Mouse (Mus musculus) midbrain, embryonic 13.5 days (tissue): Measurements from ENCODE around the gene Brcc3. TPM values are rescaled to one million over a fixed set of nuclear protein-coding genes. Genes with fewer than 3 reads are reported as not detected.

Source experiments
- ATAC-seq: fragments of 200-750 bp; cut with Nextera tagmentation; 2 replicates; pipeline ENCODE4 v1.8.0; 2017; ENCODE audit warnings: mild to moderate bottlenecking, moderate TSS enrichment, moderate library complexity
- H3K27ac ChIP-seq: fragments of 300-500 bp; sonication (generic); 2 replicates; pipeline ENCODE4 v1.5.1; 2015; ENCODE audit warnings: inconsistent platforms, mild to moderate bottlenecking, moderate library complexity
- H3K27me3 ChIP-seq: fragments of 300-500 bp; sonication (generic); 2 replicates; pipeline ENCODE4 v1.6.1; 2015; ENCODE audit warnings: mild to moderate bottlenecking, inconsistent platforms
- H3K36me3 ChIP-seq: fragments of 300-500 bp; sonication (generic); 2 replicates; pipeline ENCODE4 v1.6.1; 2015; ENCODE audit warnings: mild to moderate bottlenecking, inconsistent platforms
- H3K4me1 ChIP-seq: fragments of 300-500 bp; sonication (generic); replicated peaks from 2 replicates; pipeline ENCODE4 v1.6.1; 2015; ENCODE audit warnings: inconsistent platforms
- H3K4me2 ChIP-seq: fragments of 300-500 bp; sonication (generic); replicated peaks from 2 replicates; pipeline ENCODE4 v1.6.1; 2015; ENCODE audit warnings: moderate library complexity, mild to moderate bottlenecking, inconsistent platforms
- H3K4me3 ChIP-seq: fragments of 300-500 bp; sonication (generic); replicated peaks from 2 replicates; pipeline ENCODE4 v1.5.1; 2015; ENCODE audit warnings: mild to moderate bottlenecking, inconsistent platforms
- H3K9ac ChIP-seq: fragments of 300-500 bp; sonication (generic); replicated peaks from 2 replicates; pipeline ENCODE4 v1.6.1; 2015; ENCODE audit warnings: mild to moderate bottlenecking, inconsistent platforms
- H3K9me3 ChIP-seq: fragments of 300-500 bp; sonication (generic); 2 replicates; pipeline ENCODE4 v1.6.1; 2016; ENCODE audit warnings: mild to moderate bottlenecking, inconsistent platforms
- WGBS: fragments of 180-500 bp; shearing (Covaris S2); methylation state at CpG from one replicate; pipeline ENCODE4 v1.1.7; 2015; 5-methylcytosine and 5-hydroxymethylcytosine counted together
- polyA plus RNA-seq: library from polyadenylated mRNA; unstranded; fragments of >200 nt; fragmentation: Nextera tagmentation; extraction: Ambion mirVana; gene quantifications from 2 replicates; pipeline ENCODE4 v1.2.1, GENCODE M21; 2015

Brcc3 gene
- polyA plus RNA-seq = 59.6 and 60.4 TPM in 2 replicates

DNA sequence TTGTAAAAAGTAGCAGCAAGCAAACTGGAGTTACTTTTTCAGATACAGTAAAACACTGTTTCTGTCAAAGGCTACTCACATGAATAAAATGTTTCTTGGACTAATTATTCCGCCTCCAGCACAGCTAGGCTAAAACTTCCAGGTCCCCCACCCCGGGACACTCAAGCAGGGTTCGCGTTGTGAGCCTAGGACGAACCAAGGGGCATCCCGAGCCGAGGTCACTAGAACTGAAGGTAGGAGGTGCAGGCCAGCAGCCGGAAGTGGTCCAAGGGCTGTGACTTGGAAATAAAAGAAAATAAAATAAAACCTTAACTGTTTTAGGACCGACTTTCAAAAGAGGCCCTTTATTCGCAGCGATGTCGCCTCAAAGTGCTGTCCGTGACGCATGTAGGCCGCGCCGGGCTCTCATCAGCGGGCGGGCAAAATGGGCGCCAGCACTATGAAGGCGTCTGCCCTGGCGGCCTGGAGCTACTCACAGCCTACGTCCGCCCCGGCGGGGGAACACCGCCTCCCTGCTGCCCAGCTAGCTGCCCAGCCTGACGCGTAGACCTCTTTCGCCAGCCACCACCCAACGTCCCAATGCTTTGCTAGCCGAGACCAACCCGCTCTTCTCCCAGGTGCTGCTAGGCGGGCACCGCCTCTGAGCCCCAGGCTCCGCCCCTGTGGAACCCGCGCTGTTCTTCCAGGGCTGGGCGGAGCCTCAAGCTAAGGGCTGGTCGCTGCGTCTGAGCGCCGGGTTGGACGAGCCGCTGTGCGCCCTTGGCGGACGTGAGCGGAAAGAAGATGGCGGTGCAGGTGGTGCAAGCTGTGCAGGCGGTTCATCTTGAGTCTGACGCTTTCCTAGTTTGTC lies at the start of gene Brcc3, which contains the start of the genes Cmc4 and Mtcp1:
TSS of gene Brcc3 (plus strand) at position 693 of the 850 bp plus-strand sequence.
TSS of gene Cmc4 (minus strand) at position 649 of the 850 bp plus-strand sequence.
TSS of gene Mtcp1 (minus strand) at position 653 of the 850 bp plus-strand sequence.
- ATAC-seq = peak; percentile 100
- no peaks in the 10 kb centered on the region for H3K9me3 ChIP-seq
- H3K27me3 ChIP-seq = no peaks in the 10 kb centered on the region
- no peaks in the 10 kb centered on the region for H3K36me3 ChIP-seq
- H3K9ac ChIP-seq = peak within 1 kb of the TSS; percentile 69
- WGBS = 25% methylated on average over 52 of the region's 52 CpGs
- H3K4me2 ChIP-seq = peak within 1 kb of the TSS; percentile 53
- peak within 1 kb of the TSS; percentile 92 for H3K27ac ChIP-seq
- peaks cover 8% of the 10 kb centered on the region; the same call in 1 of the 2 replicates for H3K4me1 ChIP-seq
- peak within 1 kb of the TSS; percentile 52 for H3K4me3 ChIP-seq

DNA sequence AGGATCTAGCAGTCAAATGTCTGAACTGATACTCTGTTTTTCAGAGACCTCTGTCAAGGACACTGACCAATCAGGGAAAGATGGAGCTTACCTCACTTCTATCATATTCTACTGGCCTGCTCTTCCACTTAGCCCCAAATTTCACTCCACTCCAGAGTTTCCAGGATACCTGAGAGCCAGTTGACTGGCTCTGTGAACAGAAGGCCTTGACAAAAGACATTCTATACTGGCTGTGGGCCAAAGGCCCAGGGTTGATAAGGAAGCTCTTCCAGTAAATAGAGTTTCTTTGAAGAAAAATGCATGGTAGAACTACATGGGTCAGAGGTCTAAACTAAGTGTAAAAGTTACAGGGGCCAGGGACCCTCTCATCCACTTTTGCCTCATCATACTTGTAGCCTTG lies 46.2 kb upstream of the Brcc3 start:
- Histone ChIP-seq H3K4me1 (no peaks in the 10 kb centered on the region), H3K9me3 (no peaks in the 10 kb centered on the region), H3K27me3 (no peaks in the 10 kb centered on the region), H3K36me3 (no peaks in the 10 kb centered on the region), H3K27ac (no peak overlapping the region), H3K4me2 (no peak overlapping the region), H3K9ac (no peak overlapping the region), H3K4me3 (no peak overlapping the region)
- ATAC-seq = no peak

DNA sequence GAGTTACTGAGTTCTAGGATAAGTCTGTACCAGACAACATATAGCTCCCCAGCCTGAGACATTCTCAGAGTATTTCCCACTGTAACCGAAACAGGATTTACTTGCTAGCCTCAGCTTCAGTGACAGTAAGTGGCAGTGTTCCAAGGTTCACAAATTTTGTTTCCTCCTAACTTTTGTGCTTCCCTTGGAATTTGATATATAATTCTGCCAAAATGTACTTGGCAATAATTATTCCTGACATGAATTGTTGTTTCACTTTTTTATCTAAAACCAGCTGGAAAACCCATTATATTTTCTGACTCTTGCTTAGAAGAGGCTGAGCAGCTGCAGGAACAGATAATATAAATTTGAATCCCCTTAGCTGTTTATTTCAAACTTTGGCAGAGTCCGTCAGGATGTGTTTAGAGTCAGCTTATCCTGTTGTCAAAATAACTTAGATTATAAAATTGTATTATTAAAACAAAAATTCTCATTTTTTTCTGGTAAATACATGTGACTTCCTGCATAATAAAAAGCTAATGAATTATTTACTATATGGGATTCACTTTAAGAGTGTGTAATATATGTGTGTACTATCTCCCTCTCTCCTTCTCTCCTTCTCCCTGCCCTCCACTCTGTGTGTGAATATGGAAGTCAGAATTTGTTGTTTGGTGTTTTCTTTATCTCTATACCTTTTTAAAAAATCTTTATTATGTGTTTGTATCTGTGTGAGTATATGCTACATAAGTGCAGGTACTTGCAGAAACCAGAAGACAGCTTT lies 43.6 kb upstream of the Brcc3 start:
- H3K4me2 ChIP-seq = no peak overlapping the region
- WGBS = 87% methylated on average over 2 of the region's 2 CpGs
- H3K4me3 ChIP-seq = no peak overlapping the region
- H3K9ac ChIP-seq = no peak overlapping the region
- H3K9me3 ChIP-seq = no peaks in the 10 kb centered on the region
- no peak for ATAC-seq
- no peaks in the 10 kb centered on the region for H3K27me3 ChIP-seq
- no peak overlapping the region for H3K27ac ChIP-seq
- H3K4me1 ChIP-seq = no peaks in the 10 kb centered on the region
- no peaks in the 10 kb centered on the region for H3K36me3 ChIP-seq

DNA sequence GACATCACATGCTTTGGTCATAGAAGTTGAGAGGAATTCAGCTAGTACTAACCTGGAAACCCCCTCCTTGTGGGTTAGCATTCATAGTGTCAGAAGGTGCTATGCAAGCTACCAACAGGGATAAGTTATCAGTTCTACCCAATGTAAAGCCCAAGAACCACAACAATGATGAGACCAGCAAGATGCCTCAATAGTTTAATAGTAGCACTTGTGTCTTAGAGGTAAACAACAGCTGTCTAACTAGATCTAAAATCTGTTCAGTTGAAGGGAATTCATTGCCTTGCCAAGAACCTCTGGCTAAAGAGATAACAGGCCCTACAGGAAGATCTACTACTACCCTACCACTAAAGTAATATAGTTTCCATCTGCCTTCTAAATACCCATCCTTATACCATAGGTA lies 39.6 kb upstream of the Brcc3 start:
- no peak overlapping the region for H3K4me2 ChIP-seq
- no peak overlapping the region for H3K27ac ChIP-seq
- H3K36me3 ChIP-seq = no peaks in the 10 kb centered on the region
- ATAC-seq = no peak
- no peaks in the 10 kb centered on the region for H3K27me3 ChIP-seq
- no peak overlapping the region for H3K4me3 ChIP-seq
- no peak overlapping the region for H3K9ac ChIP-seq
- H3K9me3 ChIP-seq = no peaks in the 10 kb centered on the region
- H3K4me1 ChIP-seq = no peaks in the 10 kb centered on the region

DNA sequence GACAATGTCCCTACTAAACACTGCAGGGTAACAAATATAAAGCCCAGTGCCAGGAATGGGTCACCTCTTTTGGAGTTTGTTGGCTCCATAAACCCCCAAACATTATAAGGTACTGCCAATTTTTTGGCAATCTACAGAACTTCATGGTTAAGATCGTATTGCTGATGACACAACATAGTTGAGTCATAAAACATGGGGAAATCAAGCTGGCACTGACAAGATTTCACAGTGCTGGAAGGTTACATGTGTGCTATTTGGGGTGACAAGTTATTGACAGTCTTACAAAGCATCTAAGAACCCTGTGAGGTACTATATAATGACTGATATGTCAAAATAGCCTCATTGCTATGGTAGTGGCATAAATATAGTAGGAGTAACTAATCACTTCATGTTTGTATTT lies 35.3 kb upstream of the Brcc3 start:
- no peak for ATAC-seq
- no peak overlapping the region for H3K27ac ChIP-seq
- WGBS = 85% methylated on average over 1 of the region's 1 CpGs
- H3K4me3 ChIP-seq = no peak overlapping the region
- H3K9me3 ChIP-seq = no peaks in the 10 kb centered on the region
- H3K4me2 ChIP-seq = no peak overlapping the region
- no peaks in the 10 kb centered on the region for H3K4me1 ChIP-seq
- H3K27me3 ChIP-seq = no peaks in the 10 kb centered on the region
- H3K9ac ChIP-seq = no peak overlapping the region
- H3K36me3 ChIP-seq = no peaks in the 10 kb centered on the region

DNA sequence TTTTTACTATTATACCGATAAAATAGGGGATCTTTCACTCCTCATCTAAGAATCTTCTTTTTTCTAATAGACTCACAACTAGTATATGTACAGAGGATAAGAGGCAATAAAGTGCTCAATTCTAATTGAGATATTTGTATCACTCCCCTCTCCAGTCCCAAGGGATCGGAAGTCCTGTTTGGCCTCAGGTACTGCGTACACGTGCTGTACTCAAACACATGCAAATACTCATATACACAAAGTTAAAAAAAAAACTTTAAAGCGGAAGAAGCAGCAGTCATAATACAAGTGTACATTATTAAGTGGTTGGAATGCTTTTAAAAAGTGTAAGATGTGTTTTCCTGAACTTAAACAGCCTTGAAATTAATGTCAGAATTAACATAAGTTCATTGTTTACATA lies 34.7 kb upstream of the Brcc3 start:
- WGBS = 66% methylated on average over 5 of the region's 5 CpGs
- H3K9ac ChIP-seq = no peak overlapping the region
- no peaks in the 10 kb centered on the region for H3K27me3 ChIP-seq
- no peaks in the 10 kb centered on the region for H3K9me3 ChIP-seq
- peak overlapping the region; percentile 52 for H3K4me3 ChIP-seq
- peak; percentile 65 for ATAC-seq
- no peaks in the 10 kb centered on the region for H3K4me1 ChIP-seq
- no peak overlapping the region for H3K27ac ChIP-seq
- H3K36me3 ChIP-seq = no peaks in the 10 kb centered on the region
- H3K4me2 ChIP-seq = peak overlapping the region; percentile 53

DNA sequence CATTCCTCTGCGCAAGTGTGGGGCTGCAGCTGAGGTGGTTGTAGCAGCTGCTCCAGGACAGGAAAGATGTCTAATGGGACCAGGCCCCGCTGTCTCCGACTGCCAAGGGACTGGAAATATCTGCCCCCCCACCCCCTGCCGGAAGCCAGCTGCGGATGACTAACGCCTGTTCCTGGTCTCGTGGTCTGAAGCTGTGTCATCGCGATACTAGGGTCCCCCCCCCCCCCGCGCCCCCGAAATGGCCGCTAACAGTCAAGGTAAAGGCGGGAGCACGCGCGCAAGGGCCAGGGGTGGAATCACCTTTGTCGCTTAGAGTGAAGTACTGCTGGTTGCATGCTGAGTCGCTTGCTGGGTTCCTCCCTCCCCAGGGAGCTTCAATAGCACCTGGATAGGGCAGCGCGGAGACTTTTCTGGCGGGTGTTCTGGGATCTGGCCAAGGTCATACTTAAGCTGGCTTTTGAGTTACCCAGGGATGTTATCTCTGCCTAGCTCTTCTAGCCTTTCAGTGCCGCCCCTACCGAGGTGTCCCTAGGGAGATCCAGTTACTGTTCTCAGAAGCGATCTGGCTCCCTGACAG lies 34.1 kb upstream of the Brcc3 start, which contains the start of the genes Fundc2 and F8:
TSS of gene Fundc2 (plus strand) at position 205 of the 577 bp plus-strand sequence.
TSS of gene F8 (minus strand) at position 421 of the 577 bp plus-strand sequence.
- no peaks in the 10 kb centered on the region for H3K9me3 ChIP-seq
- no peaks in the 10 kb centered on the region for H3K4me1 ChIP-seq
- ATAC-seq = peak; percentile 99
- peak within 1 kb of the TSS; percentile 53 for H3K4me2 ChIP-seq
- no peaks in the 10 kb centered on the region for H3K36me3 ChIP-seq
- 20% methylated on average over 22 of the region's 25 CpGs for WGBS
- no peaks in the 10 kb centered on the region for H3K27me3 ChIP-seq
- H3K4me3 ChIP-seq = peak within 1 kb of the TSS; percentile 52
- peak within 1 kb of the TSS; percentile 69 for H3K9ac ChIP-seq
- H3K27ac ChIP-seq = peak within 1 kb of the TSS; percentile 65

DNA sequence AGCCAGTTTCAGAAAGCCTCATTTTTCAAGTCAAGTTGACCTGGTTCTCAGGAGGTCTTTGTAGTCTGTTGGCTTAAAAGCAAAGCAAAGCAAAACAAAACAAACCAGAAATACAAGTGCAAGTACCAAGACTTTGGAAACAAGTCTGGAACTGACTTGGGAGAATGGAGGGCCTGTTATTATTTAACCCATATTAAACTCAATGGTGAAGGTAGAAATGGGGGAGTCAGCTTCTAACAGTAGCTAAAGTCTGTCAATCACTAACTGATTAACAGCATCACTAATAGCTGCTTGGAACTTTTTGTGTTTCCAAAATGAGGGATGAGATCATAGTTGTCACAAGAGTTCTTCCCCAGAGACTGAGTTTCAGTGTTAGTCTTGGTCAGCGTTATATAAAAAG lies 17.0 kb upstream of the Brcc3 start:
- no peak overlapping the region for H3K9ac ChIP-seq
- no peak for ATAC-seq
- H3K27me3 ChIP-seq = no peaks in the 10 kb centered on the region
- peaks cover 6% of the 10 kb centered on the region; the same call in 1 of the 2 replicates for H3K36me3 ChIP-seq
- no peak overlapping the region for H3K4me2 ChIP-seq
- H3K4me3 ChIP-seq = no peak overlapping the region
- WGBS = 93% methylated on average over 1 of the region's 1 CpGs
- H3K27ac ChIP-seq = no peak overlapping the region
- no peaks in the 10 kb centered on the region for H3K9me3 ChIP-seq
- H3K4me1 ChIP-seq = no peaks in the 10 kb centered on the region

DNA sequence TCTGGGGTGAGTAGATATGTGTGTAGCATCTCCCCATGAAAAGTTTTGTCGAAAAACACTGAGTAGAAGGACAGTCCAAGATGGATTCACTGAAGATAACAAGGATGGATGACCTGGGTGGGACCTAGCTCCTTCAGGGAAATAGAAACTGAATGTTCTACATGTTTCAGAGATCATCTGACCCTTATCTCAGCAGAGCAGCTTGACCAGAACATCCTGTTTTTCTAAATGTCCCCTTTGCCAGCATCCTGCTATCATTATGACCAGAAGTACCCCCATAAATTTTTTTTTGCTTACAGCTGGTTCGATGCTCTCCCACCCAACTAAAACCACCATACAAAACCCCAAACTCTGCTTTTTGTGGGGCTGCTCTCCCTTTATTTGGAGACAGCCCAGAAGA lies 13.8 kb upstream of the Brcc3 start:
- Histone ChIP-seq H3K4me2 (no peak overlapping the region), H3K9ac (no peak overlapping the region), H3K27ac (no peak overlapping the region), H3K27me3 (no peaks in the 10 kb centered on the region), H3K9me3 (no peaks in the 10 kb centered on the region), H3K4me3 (no peak overlapping the region), H3K36me3 (0 out of 2 replicates have a peak, but pooled peaks cover 6% of the 10 kb centered on the region), H3K4me1 (no peaks in the 10 kb centered on the region)
- no peak for ATAC-seq
- 82% methylated on average over 2 of the region's 2 CpGs for WGBS

DNA sequence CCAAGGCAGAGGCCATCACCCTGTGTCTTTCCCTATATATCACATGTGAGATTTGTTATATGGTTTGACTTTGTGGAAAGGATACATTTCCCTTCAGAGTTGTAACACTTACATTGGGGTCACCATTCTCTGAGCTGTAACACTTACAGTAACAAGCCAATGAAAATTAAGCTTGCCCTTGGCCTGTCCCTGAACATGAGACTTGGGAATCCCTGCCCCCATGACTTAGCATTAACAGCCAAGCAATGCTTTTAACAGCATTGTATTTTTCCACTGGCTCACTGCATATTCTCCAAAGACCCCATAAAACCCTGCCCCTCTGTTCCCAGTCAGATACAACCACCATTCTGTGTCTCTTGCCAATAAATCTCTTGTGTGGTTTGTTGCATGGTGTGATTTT lies 13.1 kb upstream of the Brcc3 start:
- H3K4me2 ChIP-seq = no peak overlapping the region
- no peak overlapping the region for H3K27ac ChIP-seq
- no peaks in the 10 kb centered on the region for H3K27me3 ChIP-seq
- H3K9ac ChIP-seq = no peak overlapping the region
- no peak for ATAC-seq
- no peak overlapping the region for H3K4me3 ChIP-seq
- no peaks in the 10 kb centered on the region for H3K4me1 ChIP-seq
- 0 out of 2 replicates have a peak, but pooled peaks cover 6% of the 10 kb centered on the region for H3K36me3 ChIP-seq
- no peaks in the 10 kb centered on the region for H3K9me3 ChIP-seq

DNA sequence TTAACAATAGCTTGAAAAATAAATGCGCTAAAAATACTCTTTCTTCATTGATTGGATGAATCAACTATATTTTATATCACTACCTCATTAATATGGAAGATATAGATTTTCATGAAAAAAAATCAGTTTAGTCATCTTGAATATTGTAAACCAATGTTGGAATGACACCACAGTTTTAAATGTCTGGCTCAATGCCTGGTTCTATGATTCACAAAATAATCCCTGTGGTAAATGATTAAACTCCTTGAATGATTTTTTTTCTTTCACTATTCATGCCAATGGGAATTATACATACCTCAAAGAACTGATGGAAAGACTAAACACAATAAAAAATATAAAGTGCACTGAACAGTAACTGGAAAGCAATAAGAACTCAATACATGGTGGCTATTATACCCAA lies 6.7 kb upstream of the Brcc3 start:
- no peaks in the 10 kb centered on the region for H3K9me3 ChIP-seq
- H3K4me2 ChIP-seq = no peak overlapping the region
- H3K4me1 ChIP-seq = peaks cover 3% of the 10 kb centered on the region; the same call in 1 of the 2 replicates
- no peak overlapping the region for H3K27ac ChIP-seq
- H3K36me3 ChIP-seq = no peaks in the 10 kb centered on the region
- no peak for ATAC-seq
- 87% methylated on average over 1 of the region's 1 CpGs for WGBS
- no peaks in the 10 kb centered on the region for H3K27me3 ChIP-seq
- no peak overlapping the region for H3K4me3 ChIP-seq
- H3K9ac ChIP-seq = no peak overlapping the region

DNA sequence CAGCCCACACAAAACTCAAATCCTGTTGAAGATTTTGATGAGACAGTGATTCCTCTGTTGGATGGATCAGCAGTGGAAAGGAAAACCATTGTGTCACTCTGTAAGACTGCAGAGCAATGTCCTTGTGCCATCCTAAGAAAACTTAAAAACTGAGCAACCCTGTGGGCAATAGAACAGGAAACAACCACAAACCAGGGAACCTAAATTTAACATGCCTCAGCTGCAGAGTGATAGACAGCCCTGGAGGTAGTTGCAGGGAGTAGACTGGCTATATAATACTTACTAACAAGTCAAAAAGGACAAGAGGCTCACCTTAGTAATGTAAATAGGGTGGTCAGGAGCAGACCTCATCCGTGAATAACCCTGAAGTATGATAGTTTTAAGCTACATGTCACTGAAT lies 38.2 kb downstream of the Brcc3 start:
- Histone ChIP-seq H3K4me3 (no peak overlapping the region), H3K27ac (no peak overlapping the region), H3K36me3 (peaks cover 33% of the 10 kb centered on the region), H3K4me2 (no peak overlapping the region), H3K9me3 (peaks cover 3% of the 10 kb centered on the region; the same call in 1 of the 2 replicates), H3K9ac (no peak overlapping the region), H3K4me1 (no peaks in the 10 kb centered on the region), H3K27me3 (no peaks in the 10 kb centered on the region)
- no peak for ATAC-seq
- WGBS = 73% methylated on average over 1 of the region's 1 CpGs
